Mouse (Mus musculus) ES-E14 (cell line): ENCODE results near the gene Slc29a4.

ENCODE experiments used
- CHD2 ChIP-seq: IDR thresholded peaks from 2 replicates; pipeline ENCODE4 v1.6.1; 2014; ENCODE audit warnings: mild to moderate bottlenecking, low read depth, low read length, inconsistent platforms
- HCFC1 ChIP-seq: IDR thresholded peaks from 2 replicates; pipeline ENCODE4 v1.6.1; 2012; ENCODE audit warnings: low read length, inconsistent platforms, borderline replicate concordance; ENCODE audit not compliant: insufficient read depth
- MAFK ChIP-seq: IDR thresholded peaks from 2 replicates; pipeline ENCODE4 v1.6.1; 2014; ENCODE audit warnings: mild to moderate bottlenecking, low read depth, low read length, inconsistent platforms; ENCODE audit not compliant: insufficient read depth
- ZC3H11A ChIP-seq: IDR thresholded peaks from 2 replicates; pipeline ENCODE4 v1.6.1; 2012; ENCODE audit warnings: low read depth, mild to moderate bottlenecking, inconsistent platforms, low read length, borderline replicate concordance
- ZNF384 ChIP-seq: IDR thresholded peaks from 2 replicates; pipeline ENCODE4 v1.6.1; 2012; ENCODE audit warnings: low read depth, low read length, inconsistent platforms

DNA sequence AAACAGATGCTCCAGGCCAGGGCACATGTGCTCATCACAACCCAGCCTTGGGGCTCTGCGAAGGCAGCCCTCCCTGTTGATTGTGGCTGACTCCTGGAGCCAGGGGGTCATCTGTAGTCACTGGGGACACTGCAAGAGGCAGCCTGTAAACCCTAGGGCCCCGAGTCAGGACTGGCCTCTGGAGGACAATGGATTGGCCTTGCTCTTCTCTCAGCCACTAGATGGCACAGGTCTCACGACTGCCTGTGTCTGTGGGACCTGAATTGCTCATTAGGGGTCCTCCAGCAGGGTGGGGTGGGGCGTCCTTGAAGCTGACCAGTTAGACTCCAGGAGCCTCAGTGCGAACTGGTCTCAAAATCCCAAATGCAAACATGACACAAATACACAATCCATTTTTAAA lies 19.2 kb upstream of the Slc29a4 start:
- TF ChIP-seq MAFK (no peak), ZC3H11A (no peak), CHD2 (no peak), ZNF384 (no peak), HCFC1 (no peak)
